Mouse (Mus musculus) CH12.LX (cell line): ENCODE data around the gene Adat1. TPM values are rescaled to one million over a fixed set of nuclear protein-coding genes. Genes with fewer than 3 reads are reported as not detected.

Experiments
- DNase-seq: peaks from one replicate; pipeline ENCODE4 v3.0.0-alpha.2; 2013; ENCODE audit errors: extremely low read depth
- H3K27ac ChIP-seq: 2 replicates; pipeline ENCODE4 v1.5.1; 2012; ENCODE audit warnings: low read depth, mild to moderate bottlenecking, control low read depth, moderate library complexity; ENCODE audit not compliant: insufficient read depth
- H3K27me3 ChIP-seq: replicated peaks from 2 replicates; pipeline ENCODE3; 2012; ENCODE audit warnings: inconsistent platforms
- H3K36me3 ChIP-seq, 2 experiments: replicated peaks in 1 of 2; 2 replicates each; pipeline versions ENCODE3 to v1.6.1; 2012; ENCODE audit warnings: inconsistent platforms in 1 of 2, low read length in 1 of 2, mild to moderate bottlenecking in 1 of 2, mixed read lengths in 1 of 2, moderate library complexity in 1 of 2; ENCODE audit not compliant: control insufficient read depth in 1 of 2, insufficient read depth in 1 of 2
- H3K4me1 ChIP-seq, 2 experiments: 2 replicates each; pipeline ENCODE4 v1.6.1; 2012; ENCODE audit warnings: inconsistent platforms in 1 of 2, moderate library complexity in 1 of 2; ENCODE audit not compliant: insufficient read depth in 2 of 2, control insufficient read depth in 1 of 2
- H3K4me2 ChIP-seq: 2 replicates; pipeline ENCODE4 v1.6.1; 2012; ENCODE audit warnings: low read depth, mild to moderate bottlenecking, control low read depth; ENCODE audit not compliant: poor library complexity, insufficient read depth, severe bottlenecking
- H3K4me3 ChIP-seq, 3 experiments: fragments of 150-350 bp in 1 of 3; sonication (generic) in 1 of 3; replicated peaks in 1 of 3; 2 replicates each; pipeline versions ENCODE3 to v1.5.1; 2011 to 2012; ENCODE audit warnings: low read depth in 2 of 3, low read length in 2 of 3, mild to moderate bottlenecking in 2 of 3, moderate library complexity in 2 of 3, control low read depth in 1 of 3, improper control_type of control experiment in 1 of 3, inconsistent platforms in 1 of 3, mixed read lengths in 1 of 3; ENCODE audit not compliant: poor library complexity in 1 of 3
- H3K79me2 ChIP-seq: replicated peaks from 2 replicates; pipeline ENCODE4 v1.6.1; 2012; ENCODE audit warnings: mild to moderate bottlenecking, moderate library complexity; ENCODE audit not compliant: control insufficient read depth, poor library complexity, insufficient read depth, severe bottlenecking; ENCODE audit errors: extremely low read depth
- H3K9ac ChIP-seq: 2 replicates; pipeline ENCODE4 v1.6.1; 2012; ENCODE audit warnings: low read depth, mild to moderate bottlenecking, control low read depth, moderate library complexity; ENCODE audit not compliant: insufficient read depth
- H3K9me3 ChIP-seq: replicated peaks from 2 replicates; pipeline ENCODE3; 2012; ENCODE audit warnings: low read length, inconsistent platforms, mixed read lengths
- BHLHE40 ChIP-seq: IDR thresholded peaks from 2 replicates; pipeline ENCODE4 v1.6.1; 2011; ENCODE audit warnings: mild to moderate bottlenecking, low read depth, low read length, improper control_type of control experiment
- CHD1 ChIP-seq: IDR thresholded peaks from 2 replicates; pipeline ENCODE4 v1.6.1; 2012; ENCODE audit warnings: low read depth, low read length, improper control_type of control experiment, inconsistent platforms
- CHD2 ChIP-seq: IDR thresholded peaks from 2 replicates; pipeline ENCODE4 v1.6.1; 2011; ENCODE audit warnings: low read length, improper control_type of control experiment
- CTCF ChIP-seq, 2 experiments: IDR thresholded peaks in 1 of 2; conservative IDR thresholded peaks in 1 of 2; 2 replicates each; pipeline ENCODE4 v1.5.1; 2011 to 2012; ENCODE audit warnings: low read depth in 2 of 2, low read length in 2 of 2, improper control_type of control experiment in 1 of 2, inconsistent platforms in 1 of 2, mild to moderate bottlenecking in 1 of 2, moderate library complexity in 1 of 2
- E2F4 ChIP-seq: IDR thresholded peaks from 2 replicates; pipeline ENCODE4 v1.6.1; 2011; ENCODE audit warnings: low read depth, low read length, improper control_type of control experiment; ENCODE audit not compliant: insufficient replicate concordance
- ELF1 ChIP-seq: IDR thresholded peaks from 2 replicates; pipeline ENCODE4 v1.6.1; 2014; ENCODE audit warnings: low read depth, mild to moderate bottlenecking, inconsistent platforms, low read length, improper control_type of control experiment
- EP300 ChIP-seq: IDR thresholded peaks from 2 replicates; pipeline ENCODE4 v1.6.1; 2011; ENCODE audit warnings: low read length, improper control_type of control experiment
- IRF4 ChIP-seq: IDR thresholded peaks from 2 replicates; pipeline ENCODE4 v1.6.1; 2014; ENCODE audit warnings: low read depth, mild to moderate bottlenecking, inconsistent platforms, low read length, improper control_type of control experiment
- JUN ChIP-seq: IDR thresholded peaks from 2 replicates; pipeline ENCODE4 v1.6.1; 2011; ENCODE audit warnings: low read depth, mild to moderate bottlenecking, low read length, improper control_type of control experiment, moderate library complexity; ENCODE audit not compliant: insufficient read depth
- JUND ChIP-seq: conservative IDR thresholded peaks from 2 replicates; pipeline ENCODE4 v1.6.1; 2011; ENCODE audit warnings: low read depth, low read length, improper control_type of control experiment
- MAX ChIP-seq: IDR thresholded peaks from 2 replicates; pipeline ENCODE4 v1.6.1; 2011; ENCODE audit warnings: low read length, improper control_type of control experiment
- MXI1 ChIP-seq: IDR thresholded peaks from 2 replicates; pipeline ENCODE4 v1.6.1; 2011; ENCODE audit warnings: mild to moderate bottlenecking, low read depth, low read length, improper control_type of control experiment
- MYC ChIP-seq: IDR thresholded peaks from 2 replicates; pipeline ENCODE4 v1.6.1; 2011; ENCODE audit warnings: low read depth, mild to moderate bottlenecking, improper control_type of control experiment, low read length
- NELFE ChIP-seq: IDR thresholded peaks from 2 replicates; pipeline ENCODE4 v1.6.1; 2011; ENCODE audit warnings: low read depth, low read length, improper control_type of control experiment
- NRF1 ChIP-seq: IDR thresholded peaks from 2 replicates; pipeline ENCODE4 v1.6.1; 2014; ENCODE audit warnings: low read depth, mild to moderate bottlenecking, inconsistent platforms, low read length, improper control_type of control experiment, moderate library complexity
- POLR2A ChIP-seq: IDR thresholded peaks from 2 replicates; pipeline ENCODE4 v1.6.1; 2011; ENCODE audit warnings: low read depth, mild to moderate bottlenecking, improper control_type of control experiment, low read length
- SIN3A ChIP-seq: IDR thresholded peaks from 2 replicates; pipeline ENCODE4 v1.6.1; 2012; ENCODE audit warnings: low read length, improper control_type of control experiment, inconsistent platforms
- TBP ChIP-seq: conservative IDR thresholded peaks from 2 replicates; pipeline ENCODE4 v1.6.1; 2011; ENCODE audit warnings: low read depth, low read length, improper control_type of control experiment
- TCF12 ChIP-seq: IDR thresholded peaks from 2 replicates; pipeline ENCODE4 v1.6.1; 2014; ENCODE audit warnings: low read depth, mild to moderate bottlenecking, inconsistent platforms, low read length, improper control_type of control experiment
- UBTF ChIP-seq: IDR thresholded peaks from 2 replicates; pipeline ENCODE4 v1.6.1; 2012; ENCODE audit warnings: low read depth, mild to moderate bottlenecking, inconsistent platforms, low read length, improper control_type of control experiment, moderate library complexity
- USF1 ChIP-seq: IDR thresholded peaks from 2 replicates; pipeline ENCODE4 v1.6.1; 2014; ENCODE audit warnings: low read depth, mild to moderate bottlenecking, inconsistent platforms, low read length, improper control_type of control experiment
- USF2 ChIP-seq: conservative IDR thresholded peaks from 2 replicates; pipeline ENCODE4 v1.6.1; 2011; ENCODE audit warnings: low read depth, low read length, improper control_type of control experiment
- ZNF384 ChIP-seq: IDR thresholded peaks from 2 replicates; pipeline ENCODE4 v1.6.1; 2012; ENCODE audit warnings: low read depth, low read length, improper control_type of control experiment, inconsistent platforms
- dilution Hi-C: fragments of 300-500 bp; cut with MboI; formaldehyde crosslinking; loops from 2 replicates; pipeline ENCODE4 v1.14.3; 2020; ENCODE audit warnings: low sequenced_read_pairs; ENCODE audit not compliant: extremely low pct_unique_long_range_greater_than_20kb, extremely low pct_ligation_motif_present
- in situ Hi-C: fragments of 300-500 bp; cut with MboI; formaldehyde crosslinking; loops from 3 replicates; pipeline ENCODE4 v1.14.3; 2019; ENCODE audit warnings: low sequenced_read_pairs, low pct_ligation_motif_present, low pct_unique_long_range_greater_than_20kb, mixed read lengths
- polyA plus RNA-seq: library from polyadenylated mRNA; unstranded; fragments of >175 nt; gene quantifications from 2 replicates; pipeline ENCODE4 v1.2.1, GENCODE M21; 2012; ENCODE audit warnings: low read depth; ENCODE audit not compliant: insufficient read length
- total RNA-seq, 2 experiments: library from RNA; depleted of rRNA; stranded (reverse); fragments of 300-350 nt in 1 of 2; fragments of >200 nt in 1 of 2; gene quantifications; 2 replicates each; pipeline ENCODE4 v1.2.3; 2012 to 2014

Adat1 gene
- total and polyA plus RNA-seq, 3 experiments: 5.4 to 8.7 (median 8.1) TPM

- H3K9me3 ChIP-seq: no peaks in the 10 kb centered on the region
- no peaks in the 10 kb centered on the region for H3K79me2 ChIP-seq
- dilution Hi-C loops (no loop called here), in situ Hi-C loops (no loop called here)
- H3K36me3 ChIP-seq: no peaks in the 10 kb centered on the region
- H3K9ac ChIP-seq: peak within 1 kb of the TSS; percentile 31; the same call in 1 of the 2 replicates
- peaks cover 2 to 32% of the 10 kb centered on the region in 2 experiments; a peak in 2 of 4 replicates for H3K4me1 ChIP-seq
- no peak within 1 kb of the TSS for H3K27ac ChIP-seq
- DNase-seq: peak; percentile 95
- H3K4me2 ChIP-seq: peak within 1 kb of the TSS; percentile 71
- TF ChIP-seq E2F4 (no peak), NRF1 (peak; percentile 64), USF2 (no peak), NELFE (0 out of 2 replicates have a peak, but pooled peaks have one; percentile 29), USF1 (no peak), ELF1 (0 out of 2 replicates have a peak, but pooled peaks have one; percentile 36), MXI1 (peak; percentile 94), POLR2A (peak; percentile 65), TBP (peak; percentile 50; the same call in 1 of the 2 replicates), CTCF (conservative IDR thresholded peaks at IDR 0.05 in 1 of 2, IDR thresholded peaks at IDR 0.05 in 1 of 2; ENCODE audit: low read depth in 2 of 2, low read length in 2 of 2) (peak in 1 of 2 experiments; percentile 24; a peak in 2 of 4 replicates), ZNF384 (peak; percentile 41; the same call in 1 of the 2 replicates), TCF12 (peak; percentile 17; the same call in 1 of the 2 replicates), CHD2 (peak; percentile 83), SIN3A (peak; percentile 70)
- no peaks in the 10 kb centered on the region for H3K27me3 ChIP-seq
- H3K4me3 ChIP-seq: peak within 1 kb of the TSS; percentile 42 to 72 (median 71)
Measured at GRCm38 (mm10) chr8:111933348-111934076, 58.6 kb downstream of the Adat1 start, which contains the start of gene Tmem231. Gene Tmem231 (minus strand): TSS chr8:111933881.

- TF ChIP-seq E2F4 (no peak), POLR2A (peak; percentile 66), EP300 (no peak), JUND (no peak), NRF1 (peak; percentile 54; the same call in 1 of the 2 replicates), TCF12 (0 out of 2 replicates have a peak, but pooled peaks have one; percentile 39), CHD2 (0 out of 2 replicates have a peak, but pooled peaks have one; percentile 17), CTCF (conservative IDR thresholded peaks at IDR 0.05 in 1 of 2, IDR thresholded peaks at IDR 0.05 in 1 of 2; ENCODE audit: low read depth in 2 of 2, low read length in 2 of 2) (no peak), CHD1 (0 out of 2 replicates have a peak, but pooled peaks have one; percentile 38), UBTF (no peak; the same call in 1 of the 2 replicates), BHLHE40 (no peak), SIN3A (peak; percentile 55; the same call in 1 of the 2 replicates), IRF4 (0 out of 2 replicates have a peak, but pooled peaks have one; percentile 7), JUN (no peak), NELFE (peak; percentile 43; the same call in 1 of the 2 replicates), MYC (peak; percentile 69; the same call in 1 of the 2 replicates), MXI1 (peak; percentile 37; the same call in 1 of the 2 replicates), TBP (peak; percentile 87), MAX (peak; percentile 41; the same call in 1 of the 2 replicates)
- H3K9me3 ChIP-seq: no peaks in the 10 kb centered on the region
- no peaks in the 10 kb centered on the region for H3K36me3 ChIP-seq
- DNase-seq: peak; percentile 92
- peak overlapping the region; percentile 71 for H3K4me2 ChIP-seq
- H3K27ac ChIP-seq: no peak overlapping the region
- in situ Hi-C loops (no loop called here), dilution Hi-C loops (no loop called here)
- H3K9ac ChIP-seq: no peak overlapping the region; the same call in 1 of the 2 replicates
- H3K79me2 ChIP-seq: no peaks in the 10 kb centered on the region
- H3K4me1 ChIP-seq: peaks cover 2 to 32% of the 10 kb centered on the region in 2 experiments; a peak in 2 of 4 replicates
- H3K4me3 ChIP-seq: peak overlapping the region; percentile 42 to 72 (median 71)
- H3K27me3 ChIP-seq: no peaks in the 10 kb centered on the region
Measured at GRCm38 (mm10) chr8:111932580-111933336, 59.3 kb downstream of the Adat1 start.
